Mouse (Mus musculus) forebrain, embryonic 16.5 days (tissue): ENCODE data around the gene Ovol1. TPM values are rescaled to one million over a fixed set of nuclear protein-coding genes. Genes with fewer than 3 reads are reported as not detected.

Experiments
- ATAC-seq: fragments of 200-750 bp; cut with Nextera tagmentation; 2 replicates; pipeline ENCODE4 v1.8.0; 2017; ENCODE audit warnings: mild to moderate bottlenecking, moderate library complexity
- H3K27ac ChIP-seq: fragments of 300-500 bp; sonication (generic); 2 replicates; pipeline ENCODE4 v1.5.1; 2014; ENCODE audit warnings: low read length, control low read depth
- H3K27me3 ChIP-seq: fragments of 300-500 bp; sonication (generic); replicated peaks from 2 replicates; pipeline ENCODE4 v1.6.1; 2014; ENCODE audit warnings: low read length; ENCODE audit not compliant: control insufficient read depth, insufficient read depth
- H3K36me3 ChIP-seq: fragments of 300-500 bp; sonication (generic); 2 replicates; pipeline ENCODE4 v1.6.1; 2014; ENCODE audit not compliant: control insufficient read depth, insufficient read depth
- H3K4me1 ChIP-seq: fragments of 300-500 bp; sonication (generic); replicated peaks from 2 replicates; pipeline ENCODE4 v1.6.1; 2014; ENCODE audit warnings: low read length; ENCODE audit not compliant: control insufficient read depth, insufficient read depth
- H3K4me2 ChIP-seq: fragments of 300-500 bp; sonication (generic); 2 replicates; pipeline ENCODE4 v1.6.1; 2014; ENCODE audit warnings: mild to moderate bottlenecking, low read length, control low read depth
- H3K4me3 ChIP-seq: fragments of 300-500 bp; sonication (generic); replicated peaks from 2 replicates; pipeline ENCODE4 v1.5.1; 2014; ENCODE audit warnings: mild to moderate bottlenecking, low read length, control low read depth
- H3K9ac ChIP-seq: fragments of 300-500 bp; sonication (generic); replicated peaks from 2 replicates; pipeline ENCODE4 v1.6.1; 2014; ENCODE audit warnings: low read depth, low read length, control low read depth
- H3K9me3 ChIP-seq: fragments of 300-500 bp; sonication (generic); 2 replicates; pipeline ENCODE4 v1.6.1; 2016; ENCODE audit warnings: low read length; ENCODE audit not compliant: control insufficient read depth
- WGBS: fragments of 180-500 bp; shearing (Covaris S2); extraction: QIAGEN DNeasy Blood & Tissue Kit; methylation state at CpG from one replicate; pipeline ENCODE4 v1.1.7; 2014; 5-methylcytosine and 5-hydroxymethylcytosine counted together
- polyA plus RNA-seq: library from polyadenylated mRNA; unstranded; fragments of >200 nt; fragmentation: Nextera tagmentation; extraction: Ambion mirVana; gene quantifications from 2 replicates; pipeline ENCODE4 v1.2.1, GENCODE M21; 2015

The Ovol1 gene
- polyA plus RNA-seq, 1 experiment from 2014 or later, result 0.08 TPM

DNA sequence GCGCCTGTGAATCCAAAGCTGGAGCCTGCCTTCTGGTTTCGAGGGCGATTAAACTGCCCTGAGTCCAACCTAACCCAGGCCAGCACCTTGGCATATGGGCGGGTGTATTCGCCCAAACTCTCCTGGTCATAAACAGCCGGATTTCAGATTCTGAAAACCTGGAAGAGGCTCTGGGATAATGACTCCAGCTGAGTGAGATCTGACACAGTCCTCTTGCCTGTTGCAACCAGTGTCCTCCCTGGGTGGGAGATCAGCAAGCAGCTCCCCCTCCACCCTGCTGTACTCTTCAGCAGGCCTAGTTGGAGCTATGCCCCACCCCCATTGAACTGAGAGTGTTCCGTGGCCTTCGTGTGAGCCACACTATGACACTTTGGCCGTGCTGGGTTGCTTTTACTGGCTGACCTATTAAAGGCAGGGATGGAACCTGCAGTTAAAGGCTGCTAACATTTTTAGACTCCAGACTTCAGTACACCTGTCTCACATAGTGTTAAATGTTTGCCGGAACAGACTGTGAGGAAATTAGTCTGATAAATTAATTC, 875 bp upstream of the Ovol1 start:
- Histone ChIP-seq H3K27ac (no peak overlapping the region), H3K4me1 (peaks cover 12% of the 10 kb centered on the region), H3K36me3 (no peaks in the 10 kb centered on the region), H3K4me2 (no peak overlapping the region), H3K9ac (no peak overlapping the region), H3K27me3 (peaks cover 69% of the 10 kb centered on the region), H3K4me3 (no peak overlapping the region; the same call in 1 of the 2 replicates), H3K9me3 (no peaks in the 10 kb centered on the region)
- ATAC-seq, result no peak
- WGBS, result 13% methylated on average over 10 of the region's 10 CpGs

DNA sequence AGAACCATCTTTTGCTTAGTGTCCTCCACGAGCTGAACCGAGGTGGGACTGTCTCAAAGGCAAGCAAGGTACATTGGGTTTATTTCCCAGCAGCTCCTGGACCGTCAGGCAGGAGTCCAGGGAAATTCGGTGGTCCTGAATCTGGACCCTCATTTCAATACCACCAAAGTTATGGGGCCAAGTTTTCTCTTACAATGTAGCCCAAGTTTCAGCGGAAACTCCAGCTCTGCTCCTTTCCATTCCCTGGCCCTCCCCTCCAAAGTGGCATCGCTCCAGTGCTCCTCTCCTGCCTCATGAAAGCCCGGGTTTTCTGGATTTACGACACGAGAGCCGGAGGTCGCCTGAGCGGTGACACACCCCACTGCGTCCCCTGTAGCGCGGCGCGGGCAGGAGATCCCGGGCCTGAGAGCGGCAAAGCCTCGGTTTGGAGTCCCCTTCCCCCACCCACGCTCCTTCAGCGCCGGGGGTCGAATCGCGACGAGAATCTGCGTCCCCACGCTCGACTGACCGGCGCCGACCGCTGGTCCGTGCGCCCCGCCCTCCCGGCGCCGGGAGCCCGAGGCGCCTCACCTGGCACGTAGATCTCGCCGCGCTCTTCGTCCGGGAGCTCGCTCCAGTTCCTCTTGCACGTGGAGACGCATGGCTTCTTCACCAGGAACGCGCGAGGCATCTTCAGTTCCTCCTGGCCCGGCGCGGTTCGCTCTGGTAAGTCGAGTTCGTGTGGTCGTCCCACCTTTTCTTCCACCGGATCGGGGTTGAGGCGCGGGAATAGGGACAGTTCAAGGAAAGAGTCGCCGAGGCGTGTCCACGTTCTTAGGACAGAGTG, 602 bp downstream of the Ovol1 start:
- ATAC-seq, result no peak
- Histone ChIP-seq H3K4me2 (peak overlapping the region; percentile 58), H3K4me1 (peaks cover 12% of the 10 kb centered on the region), H3K9me3 (no peaks in the 10 kb centered on the region), H3K9ac (no peak overlapping the region), H3K27me3 (peaks cover 68% of the 10 kb centered on the region), H3K27ac (no peak overlapping the region), H3K4me3 (peak overlapping the region; percentile 32), H3K36me3 (no peaks in the 10 kb centered on the region)
- WGBS, result under 1% methylated on average over 69 of the region's 69 CpGs

DNA sequence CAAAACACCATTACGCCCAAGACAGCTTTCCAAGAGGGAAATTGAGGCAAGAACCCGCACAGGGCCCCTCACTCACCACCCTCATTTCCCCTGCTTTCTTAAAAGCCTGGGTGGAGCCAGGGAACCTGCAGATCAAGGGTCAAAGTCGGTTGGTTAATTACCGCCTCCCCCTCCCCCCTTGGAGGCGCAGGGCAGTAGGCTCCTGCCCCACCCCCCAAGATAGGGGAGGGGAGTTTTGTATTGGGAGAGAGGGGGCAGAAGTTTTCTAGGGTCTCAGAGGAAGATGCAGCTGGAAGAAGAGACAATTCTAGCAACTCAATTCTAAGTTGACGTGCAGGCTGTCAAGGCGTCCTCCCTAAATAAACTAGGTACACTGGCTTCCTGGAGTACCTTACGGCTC, 1.2 kb downstream of the Ovol1 start:
- H3K4me2 ChIP-seq, result no peak overlapping the region
- no peaks in the 10 kb centered on the region for H3K36me3 ChIP-seq
- ATAC-seq, result no peak
- no peak overlapping the region for H3K9ac ChIP-seq
- H3K4me3 ChIP-seq, result no peak overlapping the region
- no peak overlapping the region for H3K27ac ChIP-seq
- 16% methylated on average over 8 of the region's 8 CpGs for WGBS
- H3K9me3 ChIP-seq, result no peaks in the 10 kb centered on the region
- peaks cover 12% of the 10 kb centered on the region for H3K4me1 ChIP-seq
- H3K27me3 ChIP-seq, result peaks cover 62% of the 10 kb centered on the region

DNA sequence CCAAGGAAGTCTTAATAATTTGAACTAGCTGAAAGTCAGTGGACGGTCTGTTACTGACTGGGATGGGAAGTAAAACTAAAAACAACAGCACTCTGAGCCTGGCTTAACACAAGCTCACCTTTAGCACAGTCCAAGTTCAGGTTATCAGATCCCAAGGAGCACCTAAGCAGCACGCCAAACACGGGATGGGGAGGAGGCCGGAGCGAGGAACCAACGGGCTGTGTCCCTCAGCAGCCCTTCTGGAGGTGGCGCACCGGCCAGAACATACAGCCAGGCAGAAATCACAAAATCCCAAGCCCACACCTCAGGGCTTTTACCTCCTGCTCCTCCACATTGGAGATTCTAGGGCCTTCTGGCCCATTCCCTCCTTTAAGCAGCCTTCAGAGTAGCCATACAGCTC, 1.7 kb downstream of the Ovol1 start:
- Histone ChIP-seq H3K36me3 (no peaks in the 10 kb centered on the region), H3K9me3 (no peaks in the 10 kb centered on the region), H3K9ac (no peak overlapping the region), H3K4me2 (no peak overlapping the region), H3K27me3 (peaks cover 60% of the 10 kb centered on the region), H3K4me3 (no peak overlapping the region), H3K4me1 (peaks cover 12% of the 10 kb centered on the region), H3K27ac (no peak overlapping the region)
- no peak for ATAC-seq
- 56% methylated on average over 8 of the region's 8 CpGs for WGBS

DNA sequence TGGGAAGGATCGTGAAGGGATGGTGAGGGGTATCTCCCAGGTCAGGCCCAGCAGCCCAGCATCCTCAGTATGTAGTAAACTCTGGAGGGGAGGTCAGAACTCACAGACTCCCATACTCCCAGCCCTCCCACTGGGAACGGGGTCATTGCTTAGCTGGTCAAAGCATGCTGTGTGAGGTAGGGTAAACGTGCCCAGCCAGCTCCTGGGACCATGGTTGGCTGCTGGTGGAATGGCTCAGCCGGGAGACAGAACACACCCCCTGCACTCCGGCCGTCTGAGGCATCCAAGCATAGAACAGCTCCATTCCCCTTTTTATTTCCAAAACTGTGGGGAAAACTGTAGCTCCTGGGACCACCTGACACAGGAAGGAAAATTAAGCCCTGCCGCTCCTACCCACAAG, 2.3 kb downstream of the Ovol1 start:
- no peak overlapping the region for H3K4me3 ChIP-seq
- no peak overlapping the region for H3K27ac ChIP-seq
- H3K36me3 ChIP-seq, result no peaks in the 10 kb centered on the region
- no peak for ATAC-seq
- WGBS, result 42% methylated on average over 7 of the region's 7 CpGs
- no peak overlapping the region for H3K4me2 ChIP-seq
- H3K27me3 ChIP-seq, result peaks cover 58% of the 10 kb centered on the region
- peaks cover 12% of the 10 kb centered on the region for H3K4me1 ChIP-seq
- H3K9me3 ChIP-seq, result no peaks in the 10 kb centered on the region
- H3K9ac ChIP-seq, result no peak overlapping the region

DNA sequence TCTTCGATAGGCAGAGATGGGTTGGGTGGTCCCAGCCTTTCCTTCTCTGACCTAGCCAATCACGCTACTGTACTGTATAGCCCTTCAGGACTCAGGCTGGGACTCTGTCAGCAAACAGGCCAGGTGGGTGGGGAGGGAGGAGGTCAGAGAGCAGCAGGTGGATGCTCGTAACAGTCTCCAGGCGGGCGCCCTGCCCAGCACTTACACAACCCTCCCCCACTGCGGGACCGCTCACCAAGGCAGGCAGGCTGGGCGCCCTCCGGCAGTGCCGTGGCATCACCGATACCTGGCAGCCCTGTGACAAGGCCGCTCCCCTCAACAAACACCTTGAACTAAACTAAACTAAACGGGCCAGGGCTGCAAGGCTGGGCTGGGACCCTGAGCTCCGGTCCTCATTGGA, 6.2 kb downstream of the Ovol1 start:
- no peaks in the 10 kb centered on the region for H3K9me3 ChIP-seq
- peaks cover 21% of the 10 kb centered on the region for H3K27me3 ChIP-seq
- ATAC-seq, result no peak
- H3K4me1 ChIP-seq, result no peaks in the 10 kb centered on the region
- H3K9ac ChIP-seq, result no peak overlapping the region
- no peaks in the 10 kb centered on the region for H3K36me3 ChIP-seq
- no peak overlapping the region for H3K27ac ChIP-seq
- WGBS, result 78% methylated on average over 14 of the region's 14 CpGs
- no peak overlapping the region for H3K4me2 ChIP-seq
- H3K4me3 ChIP-seq, result no peak overlapping the region

DNA sequence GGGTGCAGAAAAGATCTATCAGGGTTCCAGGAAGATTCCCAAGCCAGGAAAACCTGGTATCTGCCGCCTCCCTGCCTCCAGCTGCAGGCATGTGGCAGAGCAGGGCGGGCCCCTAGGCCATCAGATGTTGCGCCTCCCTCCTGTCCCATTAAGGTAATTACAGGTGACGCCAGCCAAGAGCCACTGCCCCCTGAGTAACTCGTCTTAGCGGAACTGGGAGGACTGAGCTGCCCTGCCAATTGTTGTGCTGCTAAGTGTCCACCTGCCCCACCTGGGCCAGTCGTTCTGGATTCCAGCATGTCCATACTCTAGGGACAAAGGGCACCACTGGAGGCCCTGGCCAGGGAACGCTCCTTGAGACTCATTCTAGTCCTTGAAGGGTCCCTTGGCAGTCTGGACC, 6.6 kb downstream of the Ovol1 start:
- Histone ChIP-seq H3K9ac (no peak overlapping the region), H3K4me2 (no peak overlapping the region), H3K27ac (no peak overlapping the region), H3K36me3 (no peaks in the 10 kb centered on the region), H3K9me3 (no peaks in the 10 kb centered on the region), H3K4me3 (no peak overlapping the region), H3K27me3 (peaks cover 17% of the 10 kb centered on the region), H3K4me1 (no peaks in the 10 kb centered on the region)
- 56% methylated on average over 8 of the region's 8 CpGs for WGBS
- ATAC-seq, result no peak

DNA sequence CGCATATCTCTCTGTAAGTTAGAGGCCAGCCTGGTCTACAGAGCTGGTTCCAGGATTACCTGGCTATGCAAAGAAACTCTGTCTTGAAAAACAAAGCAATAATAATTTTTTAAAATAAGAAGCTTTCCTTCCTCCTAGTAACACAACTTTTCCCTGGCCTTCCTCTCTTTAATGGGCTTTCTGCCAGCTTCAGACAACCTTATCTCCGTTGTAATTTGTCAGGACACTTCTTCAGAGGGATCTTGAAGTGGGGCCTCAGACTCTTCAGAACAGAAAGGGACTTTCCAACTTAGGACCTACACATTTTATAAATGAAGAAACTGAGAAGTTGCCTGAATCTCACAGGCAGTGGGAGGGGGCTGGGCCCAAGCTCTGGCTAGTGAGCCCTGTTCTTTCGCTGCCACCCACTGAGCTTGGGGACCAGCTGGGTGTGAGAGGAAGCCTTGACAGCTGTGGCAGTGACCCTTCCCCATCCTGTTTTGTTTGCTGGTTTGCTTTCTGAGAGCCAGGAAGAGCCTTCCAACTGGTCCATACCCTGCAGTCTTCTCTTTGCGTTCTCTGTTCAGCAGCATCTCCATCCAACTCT, 12.9 kb downstream of the Ovol1 start:
- 89% methylated on average over 4 of the region's 4 CpGs for WGBS
- no peak overlapping the region for H3K4me2 ChIP-seq
- no peaks in the 10 kb centered on the region for H3K4me1 ChIP-seq
- ATAC-seq, result no peak
- no peaks in the 10 kb centered on the region for H3K9me3 ChIP-seq
- H3K4me3 ChIP-seq, result no peak overlapping the region
- H3K9ac ChIP-seq, result no peak overlapping the region
- H3K36me3 ChIP-seq, result no peaks in the 10 kb centered on the region
- no peak overlapping the region for H3K27ac ChIP-seq
- H3K27me3 ChIP-seq, result no peaks in the 10 kb centered on the region

DNA sequence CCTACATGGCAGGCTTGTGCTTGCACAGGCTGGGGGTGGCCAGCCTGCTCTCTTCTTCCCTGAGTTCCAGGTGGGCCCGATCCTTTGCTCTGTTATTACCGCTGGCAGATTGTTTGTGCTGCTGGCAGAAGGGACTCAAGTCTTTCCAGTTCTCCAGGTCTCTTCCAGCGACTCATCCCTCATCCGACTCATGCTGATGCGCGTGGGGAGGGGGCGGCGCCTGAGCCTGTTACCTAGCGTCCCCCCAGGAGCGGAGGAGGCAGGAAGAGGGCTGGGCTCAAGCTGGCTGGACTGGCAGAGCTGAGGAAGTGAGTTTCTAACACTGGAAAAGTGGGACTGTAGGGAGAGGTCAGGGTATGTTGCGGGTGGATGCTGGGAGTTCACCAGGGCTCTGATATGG, 16.4 kb downstream of the Ovol1 start:
- H3K9ac ChIP-seq, result no peak overlapping the region
- H3K4me3 ChIP-seq, result no peak overlapping the region
- H3K27me3 ChIP-seq, result no peaks in the 10 kb centered on the region
- no peaks in the 10 kb centered on the region for H3K36me3 ChIP-seq
- 51% methylated on average over 11 of the region's 11 CpGs for WGBS
- H3K27ac ChIP-seq, result no peak overlapping the region
- ATAC-seq, result no peak
- H3K4me2 ChIP-seq, result no peak overlapping the region
- H3K9me3 ChIP-seq, result no peaks in the 10 kb centered on the region
- H3K4me1 ChIP-seq, result no peaks in the 10 kb centered on the region
